Mouse (Mus musculus) hematopoietic stem cell, adult 5-6 weeks (primary cell): ENCODE results near the gene N4bp1. TPM values are rescaled to one million over a fixed set of nuclear protein-coding genes. Genes with fewer than 3 reads are reported as not detected.

Experiments
- ATAC-seq, 2 experiments: fragments of 125-278 bp in 1 of 2; replicated peaks in 1 of 2; 2 replicates each; pipeline ENCODE4 v1.8.0; 2016 to 2017; ENCODE audit warnings: inconsistent platforms in 2 of 2, mild to moderate bottlenecking in 2 of 2, moderate number of reproducible peaks in 2 of 2, low read depth in 1 of 2, moderate TSS enrichment in 1 of 2; ENCODE audit not compliant: low FRiP score in 2 of 2, poor library complexity in 2 of 2, severe bottlenecking in 2 of 2, insufficient read depth in 1 of 2, low TSS enrichment in 1 of 2
- total RNA-seq: library from RNA; stranded (forward); fragments of 172-1452, 232-1000 nt; gene quantifications from 2 replicates; pipeline ENCODE4 v1.2.3, GENCODE M21; 2017

The N4bp1 gene
- total RNA-seq, 1 experiment from 2014 or later: 19.5 TPM

- ATAC-seq: no peak; a peak in 1 of 4 replicates
Observed at GRCm38 (mm10) chr8:86808990-86809960, 75.8 kb downstream of the N4bp1 start.

GRCm38 (mm10) chr8:86808239-86808638, 76.8 kb downstream of the N4bp1 start:
- ATAC-seq: 0 out of 4 replicates have a peak, but pooled peaks of 1 of the 2 experiments have one; percentile 10

GRCm38 (mm10) chr8:86801988-86802387, 83.1 kb downstream of the N4bp1 start:
- ATAC-seq: no peak

- no peak for ATAC-seq
Observed at GRCm38 (mm10) chr8:86800966-86801365, 84.1 kb downstream of the N4bp1 start.

- ATAC-seq: no peak
Observed at GRCm38 (mm10) chr8:86798141-86798540, 86.9 kb downstream of the N4bp1 start.

- peak; percentile 72 to 74 for ATAC-seq
Observed at GRCm38 (mm10) chr8:86797705-86798104, 87.4 kb downstream of the N4bp1 start.

GRCm38 (mm10) chr8:86794716-86795115, 90.3 kb downstream of the N4bp1 start:
- no peak for ATAC-seq

- no peak for ATAC-seq
Observed at GRCm38 (mm10) chr8:86791542-86791941, 93.5 kb downstream of the N4bp1 start.

GRCm38 (mm10) chr8:86789576-86789975, 95.5 kb downstream of the N4bp1 start:
- ATAC-seq: no peak

- no peak for ATAC-seq
Observed at GRCm38 (mm10) chr8:86787891-86788420, 97.1 kb downstream of the N4bp1 start.

GRCm38 (mm10) chr8:86786498-86786897, 98.6 kb downstream of the N4bp1 start:
- ATAC-seq: no peak

GRCm38 (mm10) chr8:86781094-86781493, 104.0 kb downstream of the N4bp1 start:
- ATAC-seq: no peak

GRCm38 (mm10) chr8:86779207-86779606, 105.9 kb downstream of the N4bp1 start:
- ATAC-seq: peak in 1 of 2 experiments; percentile 32; a peak in 2 of 4 replicates

GRCm38 (mm10) chr8:86769945-86770715, 114.9 kb downstream of the N4bp1 start:
- no peak for ATAC-seq

GRCm38 (mm10) chr8:86768499-86768898, 116.6 kb downstream of the N4bp1 start:
- no peak for ATAC-seq

- peak in 1 of 2 experiments; percentile 38; a peak in 1 of 4 replicates for ATAC-seq
Observed at GRCm38 (mm10) chr8:86766548-86767211, 118.4 kb downstream of the N4bp1 start.

GRCm38 (mm10) chr8:86765669-86766068, 119.4 kb downstream of the N4bp1 start:
- ATAC-seq: no peak
